Mouse (Mus musculus): ENCODE data around the gene Pten.
"Not testable (repeated sequence)": the region's sequence is repeated elsewhere in the genome, so short reads cannot be mapped to it uniquely, and the experiment has no call there.

Gene Pten

GRCm38 (mm10) chr19:32754188-32755000 lies 2.9 kb upstream of the Pten start:
- DNase-seq (ENCODE audit: low read depth, low spot score), result no peak

- DNase-seq (ENCODE audit: low read depth, low spot score), result no peak
Measured at GRCm38 (mm10) chr19:32755104-32755791, 2.0 kb upstream of the Pten start.

- DNase-seq (ENCODE audit: low read depth, low spot score), result peak; percentile 93
Measured at GRCm38 (mm10) chr19:32755792-32756635, 1.3 kb upstream of the Pten start.

- DNase-seq (ENCODE audit: low read depth, low spot score), result no peak
Measured at GRCm38 (mm10) chr19:32756636-32756899, 729 bp upstream of the Pten start.

- peak; percentile 51 for DNase-seq (ENCODE audit: low read depth, low spot score)
Measured at GRCm38 (mm10) chr19:32757831-32758792, 815 bp downstream of the Pten start.

- no peak for DNase-seq (ENCODE audit: low read depth, low spot score)
Measured at GRCm38 (mm10) chr19:32758793-32759161, 1.5 kb downstream of the Pten start.

GRCm38 (mm10) chr19:32759357-32760024 lies 2.2 kb downstream of the Pten start:
- no peak for DNase-seq (ENCODE audit: low read depth, low spot score)

GRCm38 (mm10) chr19:32760499-32760898 lies 3.2 kb downstream of the Pten start:
- DNase-seq (ENCODE audit: low read depth, low spot score), result no peak

GRCm38 (mm10) chr19:32761162-32761561 lies 3.9 kb downstream of the Pten start:
- no peak for DNase-seq (ENCODE audit: low read depth, low spot score)

GRCm38 (mm10) chr19:32762493-32762892 lies 5.2 kb downstream of the Pten start:
- no peak for DNase-seq (ENCODE audit: low read depth, low spot score)

GRCm38 (mm10) chr19:32778411-32778810 lies 21.1 kb downstream of the Pten start:
- no peak for DNase-seq (ENCODE audit: low read depth, low spot score)

GRCm38 (mm10) chr19:32779131-32779530 lies 21.8 kb downstream of the Pten start:
- DNase-seq (ENCODE audit: low read depth, low spot score), result no peak

GRCm38 (mm10) chr19:32781305-32782071 lies 24.2 kb downstream of the Pten start:
- DNase-seq (ENCODE audit: low read depth, low spot score), result no peak

GRCm38 (mm10) chr19:32787388-32787787 lies 30.1 kb downstream of the Pten start:
- not testable (repeated sequence) for DNase-seq (ENCODE audit: low read depth, low spot score)

GRCm38 (mm10) chr19:32788016-32788415 lies 30.7 kb downstream of the Pten start:
- not testable (repeated sequence) for DNase-seq (ENCODE audit: low read depth, low spot score)

GRCm38 (mm10) chr19:32789535-32789934 lies 32.2 kb downstream of the Pten start:
- no peak for DNase-seq (ENCODE audit: low read depth, low spot score)

GRCm38 (mm10) chr19:32792610-32793009 lies 35.3 kb downstream of the Pten start:
- peak; percentile 80 for DNase-seq (ENCODE audit: low read depth, low spot score)

GRCm38 (mm10) chr19:32793901-32794300 lies 36.6 kb downstream of the Pten start:
- no peak for DNase-seq (ENCODE audit: low read depth, low spot score)

GRCm38 (mm10) chr19:32800557-32800956 lies 43.3 kb downstream of the Pten start:
- no peak for DNase-seq (ENCODE audit: low read depth, low spot score)

- no peak for DNase-seq (ENCODE audit: low read depth, low spot score)
Measured at GRCm38 (mm10) chr19:32804703-32805102, 47.4 kb downstream of the Pten start.
